Mouse (Mus musculus) c-Kit-positive CD71-negative TER-119-negative erythroid progenitor cells, embryonic 14.5 days (primary cell): ENCODE data around the gene Tsen54.

Source experiments
- DNase-seq: peaks from one replicate; pipeline ENCODE4 v3.0.0-alpha.2; 2013; ENCODE audit warnings: low read depth

Gene Tsen54

GRCm38 (mm10) chr11:115803072-115803709 lies 11.3 kb upstream of the Tsen54 start:
- DNase-seq, result no peak

GRCm38 (mm10) chr11:115805005-115805404 lies 9.5 kb upstream of the Tsen54 start:
- DNase-seq, result no peak

GRCm38 (mm10) chr11:115806154-115806553 lies 8.4 kb upstream of the Tsen54 start:
- no peak for DNase-seq

- no peak for DNase-seq
Measured at GRCm38 (mm10) chr11:115807306-115807705, 7.2 kb upstream of the Tsen54 start.

DNA sequence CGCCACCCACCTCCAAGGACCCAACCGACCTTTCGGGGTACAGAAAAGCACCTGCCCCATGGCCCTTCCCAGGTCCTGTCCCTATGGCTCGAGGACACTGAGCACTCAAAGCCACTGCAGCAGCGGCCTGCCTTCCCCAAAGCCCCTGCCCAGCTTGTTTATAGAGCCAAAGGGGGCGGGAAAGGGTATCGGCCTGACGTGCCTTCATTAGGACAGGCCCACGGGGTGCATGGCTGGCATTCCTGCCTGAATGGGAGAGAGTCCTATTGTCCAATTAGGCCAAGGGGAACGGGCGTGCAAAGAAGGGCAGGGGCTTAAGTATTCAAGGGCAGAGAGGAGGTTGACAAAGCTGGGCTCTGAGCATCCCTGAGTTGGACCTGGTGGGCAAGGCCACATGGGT lies 6.6 kb upstream of the Tsen54 start:
- DNase-seq, result no peak

DNA sequence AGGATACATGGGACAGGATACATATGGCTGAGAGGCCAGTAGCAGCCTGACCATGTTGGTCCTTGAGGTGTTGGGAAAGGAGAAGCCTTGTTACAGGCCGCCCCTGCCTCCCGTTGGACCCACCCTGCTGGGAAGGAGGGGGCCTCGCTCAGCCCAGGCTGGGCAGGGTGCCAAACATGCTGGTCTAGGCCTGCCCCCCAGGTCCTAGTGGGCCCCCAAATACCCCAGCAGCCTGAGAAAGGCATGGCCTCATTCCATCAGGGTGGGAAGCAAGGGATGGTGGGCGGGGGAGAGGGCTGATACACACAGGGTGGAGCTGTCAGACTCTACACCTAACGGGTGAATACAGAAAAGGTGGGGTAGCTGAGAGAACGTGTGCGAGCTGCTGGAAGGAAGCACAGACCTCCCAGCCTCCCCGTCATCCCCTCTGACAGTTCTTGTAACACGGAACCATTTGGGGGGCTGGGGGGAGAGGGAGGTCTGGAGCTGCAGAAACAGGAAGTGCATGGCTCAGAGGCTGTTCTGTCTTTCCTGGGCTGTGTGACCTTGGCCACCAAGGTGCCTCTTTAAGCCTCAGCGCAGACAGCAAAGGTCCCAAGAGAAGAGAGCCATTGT lies 5.7 kb upstream of the Tsen54 start:
- DNase-seq, result no peak

DNA sequence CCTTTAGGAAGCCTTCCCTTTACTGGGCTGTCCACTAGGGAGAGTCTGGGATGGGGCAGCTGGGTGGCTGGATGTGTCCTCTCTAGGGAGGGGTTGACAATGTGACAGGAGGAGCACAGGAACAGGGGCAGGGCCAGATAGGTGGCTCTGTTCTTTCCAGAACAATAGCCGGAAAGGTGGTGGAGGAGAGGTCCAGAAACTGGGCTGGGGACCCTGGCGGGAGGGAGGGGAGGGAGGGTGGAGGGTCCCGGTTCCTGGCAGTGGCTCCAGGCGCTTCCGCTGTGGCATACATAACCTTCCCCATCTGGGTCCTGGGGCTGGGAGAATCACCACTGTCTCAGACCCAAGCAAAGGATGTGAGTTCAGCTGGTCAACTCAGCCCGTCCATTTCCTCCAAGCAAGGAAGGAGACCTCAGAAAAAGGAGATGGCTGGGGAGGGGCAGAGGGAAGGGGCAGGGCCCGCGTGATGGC lies 5.2 kb upstream of the Tsen54 start:
- DNase-seq, result no peak

DNA sequence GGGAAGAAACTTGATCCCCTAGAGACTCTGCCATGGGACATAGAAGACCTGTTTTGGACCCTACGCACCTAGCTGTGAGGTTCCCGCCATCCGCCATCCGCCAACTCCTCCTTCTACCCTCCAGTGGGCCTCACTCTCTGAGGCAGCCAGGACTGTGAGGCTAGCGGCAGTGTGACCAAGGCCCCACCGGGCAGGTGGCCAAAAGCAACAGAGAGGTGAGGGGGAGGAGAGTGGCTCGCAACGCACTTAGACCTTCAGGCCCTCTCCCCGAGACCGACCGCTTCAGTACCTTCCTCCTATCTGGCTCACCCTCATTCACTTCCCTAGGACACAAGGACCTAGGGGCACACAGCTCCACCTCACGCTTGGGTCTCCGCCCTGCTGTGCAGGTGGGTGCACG lies 4.1 kb upstream of the Tsen54 start:
- DNase-seq, result no peak

DNA sequence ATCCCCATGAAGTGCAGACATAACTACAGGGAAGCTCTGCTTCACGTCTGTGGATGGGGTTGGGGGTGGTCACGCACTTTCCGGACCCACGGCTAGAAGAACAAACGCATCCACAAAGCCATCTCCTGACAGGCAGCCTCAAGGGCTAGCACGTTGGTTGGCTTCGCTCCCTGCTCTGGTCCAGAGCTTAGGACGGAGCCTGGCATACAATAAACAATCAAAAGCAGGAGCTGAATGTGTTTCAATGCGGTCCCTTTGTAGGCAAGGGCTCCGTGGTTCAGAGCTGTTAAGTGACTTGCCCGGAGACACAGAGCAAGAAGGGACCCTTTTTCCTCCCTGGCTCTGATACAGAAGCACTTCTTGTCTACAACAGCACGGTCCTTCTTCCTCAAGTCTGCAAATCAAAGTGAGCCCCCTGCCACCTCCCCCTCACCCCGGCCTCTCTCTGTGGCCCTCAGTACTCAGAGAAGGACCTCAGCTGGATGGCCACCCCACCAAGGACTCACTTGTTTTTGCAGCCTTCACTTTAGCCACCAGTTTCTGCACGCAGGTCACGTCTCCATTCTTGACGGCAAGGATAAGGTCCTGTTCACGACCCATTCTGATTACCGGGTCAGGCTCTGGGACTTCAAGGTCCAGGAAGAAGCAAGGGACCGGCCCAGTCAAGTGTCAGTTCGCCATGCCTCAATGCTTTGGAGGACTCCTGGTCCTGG lies 3.0 kb upstream of the Tsen54 start:
- DNase-seq, result no peak

- DNase-seq, result no peak
Measured at GRCm38 (mm10) chr11:115812095-115812494, 2.4 kb upstream of the Tsen54 start.

GRCm38 (mm10) chr11:115812533-115813420 lies 1.7 kb upstream of the Tsen54 start:
- DNase-seq, result no peak

- DNase-seq, result peak; percentile 97
Measured at GRCm38 (mm10) chr11:115813507-115814296, 822 bp upstream of the Tsen54 start, which contains the start of gene Caskin2. Caskin2 (minus strand) TSS chr11:115813639.

- no peak for DNase-seq
Measured at GRCm38 (mm10) chr11:115817331-115817730, 2.8 kb downstream of the Tsen54 start.

GRCm38 (mm10) chr11:115819915-115820623 lies 5.5 kb downstream of the Tsen54 start:
- no peak for DNase-seq

GRCm38 (mm10) chr11:115821001-115821400 lies 6.5 kb downstream of the Tsen54 start:
- no peak for DNase-seq

- peak; percentile 86 for DNase-seq
Measured at GRCm38 (mm10) chr11:115823774-115824740, 9.5 kb downstream of the Tsen54 start, which contains the start of gene Llgl2. Llgl2 (plus strand) TSS chr11:115824049.

GRCm38 (mm10) chr11:115824813-115825212 lies 10.3 kb downstream of the Tsen54 start:
- DNase-seq, result no peak

DNA sequence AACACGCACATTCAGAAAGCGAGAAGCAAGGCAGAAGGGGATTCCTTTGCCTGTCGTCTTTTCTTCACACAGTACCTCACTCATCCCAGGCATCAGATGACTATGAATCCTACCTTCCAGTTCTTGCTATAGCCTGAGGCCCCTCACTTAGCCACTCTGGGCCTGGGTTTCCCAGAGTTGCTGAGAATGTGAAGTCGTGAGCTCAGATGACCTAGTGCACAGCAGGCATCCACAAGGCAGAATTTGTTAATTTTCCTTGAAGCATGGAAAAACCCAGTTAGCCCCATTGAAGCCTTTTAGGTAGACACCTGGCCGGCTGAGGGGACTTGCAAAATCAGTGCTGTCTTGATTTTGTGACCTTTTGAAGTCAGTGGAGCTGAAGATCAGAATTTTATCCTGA lies 12.0 kb downstream of the Tsen54 start:
- no peak for DNase-seq

DNA sequence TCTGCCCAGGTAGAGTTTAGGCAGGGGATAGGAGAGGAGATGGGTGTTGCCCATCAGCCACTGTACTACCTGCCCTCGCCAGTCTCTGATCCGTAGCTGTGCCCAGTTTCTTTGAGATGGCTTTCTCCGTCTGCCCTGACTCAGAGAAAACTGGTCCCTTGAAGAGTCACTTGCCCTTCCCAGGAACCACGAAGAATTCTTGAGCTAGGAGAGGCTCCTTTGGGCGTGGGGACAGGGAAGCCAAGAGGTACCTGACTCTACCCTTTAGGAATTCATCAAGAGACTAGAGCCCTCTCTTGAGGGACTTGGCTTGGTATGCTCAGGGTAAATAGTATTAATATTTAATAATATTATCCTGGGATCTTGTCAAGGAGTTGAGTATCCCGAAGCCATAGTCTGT lies 13.1 kb downstream of the Tsen54 start:
- no peak for DNase-seq
